Mouse (Mus musculus) midbrain, embryonic 12.5 days (tissue): Measurements from ENCODE around the gene Dapl1. TPM values are rescaled to one million over a fixed set of nuclear protein-coding genes. Genes with fewer than 3 reads are reported as not detected.

Experiments used
- ATAC-seq: fragments of 200-750 bp; cut with Nextera tagmentation; 2 replicates; pipeline ENCODE4 v1.8.0; 2017; ENCODE audit warnings: low read depth, moderate TSS enrichment, moderate library complexity; ENCODE audit not compliant: low FRiP score
- H3K27ac ChIP-seq: fragments of 300-500 bp; sonication (generic); replicated peaks from 2 replicates; pipeline ENCODE4 v1.5.1; 2016; ENCODE audit warnings: mild to moderate bottlenecking
- H3K27me3 ChIP-seq: fragments of 300-500 bp; sonication (generic); 2 replicates; pipeline ENCODE4 v1.6.1; 2016; ENCODE audit warnings: mild to moderate bottlenecking
- H3K36me3 ChIP-seq: fragments of 300-500 bp; sonication (generic); 2 replicates; pipeline ENCODE4 v1.6.1; 2016
- H3K4me1 ChIP-seq: fragments of 300-500 bp; sonication (generic); 2 replicates; pipeline ENCODE4 v1.6.1; 2016
- H3K4me2 ChIP-seq: fragments of 300-500 bp; sonication (generic); replicated peaks from 2 replicates; pipeline ENCODE4 v1.6.1; 2016; ENCODE audit warnings: mild to moderate bottlenecking, moderate library complexity
- H3K4me3 ChIP-seq: fragments of 300-500 bp; sonication (generic); 2 replicates; pipeline ENCODE4 v1.5.1; 2016; ENCODE audit warnings: mild to moderate bottlenecking
- H3K9ac ChIP-seq: fragments of 300-500 bp; sonication (generic); replicated peaks from 2 replicates; pipeline ENCODE4 v1.6.1; 2016; ENCODE audit warnings: mild to moderate bottlenecking, moderate library complexity
- H3K9me3 ChIP-seq: fragments of 300-500 bp; sonication (generic); 2 replicates; pipeline ENCODE4 v1.6.1; 2016; ENCODE audit warnings: mild to moderate bottlenecking
- WGBS: fragments of 180-500 bp; shearing (Covaris S2); methylation state at CpG from one replicate; pipeline ENCODE4 v1.1.7; 2016; 5-methylcytosine and 5-hydroxymethylcytosine counted together
- polyA plus RNA-seq: library from polyadenylated mRNA; unstranded; fragments of >200 nt; fragmentation: Nextera tagmentation; extraction: Ambion mirVana; gene quantifications from 2 replicates; pipeline ENCODE4 v1.2.1, GENCODE M21; 2016

The Dapl1 gene
- polyA plus RNA-seq, 1 experiment from 2014 or later = 0.80 TPM

DNA sequence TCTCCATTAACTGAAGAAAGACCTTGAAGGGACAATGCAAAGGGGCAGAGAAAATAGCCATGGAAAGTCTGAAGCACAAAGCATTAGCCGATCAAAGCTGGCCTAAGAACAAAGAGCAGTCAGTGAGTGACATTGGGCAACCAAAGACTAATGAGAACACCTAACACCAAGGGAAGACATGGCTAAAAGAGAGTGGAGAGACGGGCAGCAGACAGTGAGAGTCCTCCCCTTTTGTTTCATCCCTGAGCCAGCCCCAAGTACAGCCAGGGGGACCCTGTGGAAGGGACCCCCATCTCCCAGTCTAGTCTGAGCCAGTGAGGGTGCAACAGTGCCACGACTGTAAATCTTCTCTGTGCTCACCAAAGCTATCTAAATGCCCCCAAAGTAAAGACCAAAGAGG, 32.4 kb upstream of the Dapl1 start:
- 56% methylated on average over 3 of the region's 3 CpGs for WGBS

DNA sequence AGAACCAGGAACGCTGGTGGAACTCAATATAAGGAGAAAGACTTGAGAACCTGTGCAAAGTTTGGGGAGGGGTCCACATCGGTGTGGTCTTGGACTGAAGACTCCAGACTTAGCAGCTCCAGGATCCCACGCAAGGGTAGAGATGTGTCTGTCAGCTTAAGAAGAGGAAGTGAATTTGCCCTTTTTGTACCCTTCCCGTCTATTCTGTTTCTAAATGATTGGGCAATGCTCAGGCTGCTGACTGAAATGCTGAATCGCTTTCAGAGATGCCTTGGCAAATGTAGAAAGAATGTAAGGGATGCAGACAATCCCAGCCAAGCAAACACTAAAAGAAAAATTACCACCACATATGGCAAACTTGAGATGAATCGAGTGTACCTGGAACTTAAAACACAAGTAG, 22.4 kb upstream of the Dapl1 start:
- Histone ChIP-seq H3K9me3 (no peaks in the 10 kb centered on the region), H3K27me3 (peaks cover 3% of the 10 kb centered on the region; the same call in 1 of the 2 replicates), H3K27ac (no peak overlapping the region), H3K4me2 (no peak overlapping the region), H3K36me3 (no peaks in the 10 kb centered on the region), H3K4me3 (no peak overlapping the region), H3K4me1 (no peaks in the 10 kb centered on the region), H3K9ac (no peak overlapping the region)
- WGBS = 90% methylated on average over 6 of the region's 6 CpGs
- ATAC-seq = no peak

More for the DNA sequence above, 32.4 kb upstream of the Dapl1 start:
- H3K4me2 ChIP-seq = no peak overlapping the region
- no peak overlapping the region for H3K9ac ChIP-seq
- H3K4me3 ChIP-seq = no peak overlapping the region
- H3K4me1 ChIP-seq = no peaks in the 10 kb centered on the region
- no peak for ATAC-seq
- no peaks in the 10 kb centered on the region for H3K9me3 ChIP-seq
- H3K27ac ChIP-seq = no peak overlapping the region
- H3K27me3 ChIP-seq = no peaks in the 10 kb centered on the region
- H3K36me3 ChIP-seq = no peaks in the 10 kb centered on the region

DNA sequence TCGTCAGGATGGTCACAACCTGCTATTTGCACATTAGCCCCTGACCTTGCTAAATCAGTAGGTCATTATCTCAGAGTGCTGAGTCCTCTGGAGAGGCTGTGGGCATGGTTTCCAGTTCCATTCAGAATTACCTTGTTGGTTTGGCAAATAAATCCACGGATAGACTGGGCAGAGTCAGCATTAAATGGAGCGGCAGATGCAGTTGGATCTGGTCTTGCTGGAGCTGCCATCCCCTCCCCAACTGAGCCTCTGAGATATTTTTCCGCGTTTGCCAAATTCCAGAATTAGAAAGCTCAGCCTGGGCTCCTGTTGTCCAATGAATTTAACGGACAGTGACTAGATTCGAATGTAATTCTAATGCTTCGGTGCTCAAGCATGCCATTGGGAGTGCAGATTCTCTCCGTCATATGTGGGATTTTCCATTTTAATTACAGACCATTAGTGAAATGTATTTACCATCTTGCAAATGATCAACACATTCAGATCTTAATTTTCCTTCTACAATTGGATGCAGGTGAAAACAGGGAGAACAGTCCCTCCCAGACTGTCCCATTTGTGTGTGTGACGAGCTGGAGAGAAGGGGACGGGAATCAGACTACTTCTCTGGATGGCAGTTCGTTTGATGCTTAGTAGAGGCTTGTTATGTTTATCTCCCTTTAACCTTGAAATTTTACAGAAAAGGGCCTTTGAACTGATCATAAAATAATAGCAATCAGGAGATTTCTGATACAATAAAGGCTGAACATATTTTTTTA, 20.8 kb upstream of the Dapl1 start:
- no peaks in the 10 kb centered on the region for H3K36me3 ChIP-seq
- no peak for ATAC-seq
- H3K27ac ChIP-seq = no peak overlapping the region
- H3K27me3 ChIP-seq = peaks cover 3% of the 10 kb centered on the region; the same call in 1 of the 2 replicates
- 80% methylated on average over 12 of the region's 12 CpGs for WGBS
- H3K4me3 ChIP-seq = no peak overlapping the region
- no peaks in the 10 kb centered on the region for H3K4me1 ChIP-seq
- H3K9ac ChIP-seq = no peak overlapping the region
- no peak overlapping the region for H3K4me2 ChIP-seq
- no peaks in the 10 kb centered on the region for H3K9me3 ChIP-seq

DNA sequence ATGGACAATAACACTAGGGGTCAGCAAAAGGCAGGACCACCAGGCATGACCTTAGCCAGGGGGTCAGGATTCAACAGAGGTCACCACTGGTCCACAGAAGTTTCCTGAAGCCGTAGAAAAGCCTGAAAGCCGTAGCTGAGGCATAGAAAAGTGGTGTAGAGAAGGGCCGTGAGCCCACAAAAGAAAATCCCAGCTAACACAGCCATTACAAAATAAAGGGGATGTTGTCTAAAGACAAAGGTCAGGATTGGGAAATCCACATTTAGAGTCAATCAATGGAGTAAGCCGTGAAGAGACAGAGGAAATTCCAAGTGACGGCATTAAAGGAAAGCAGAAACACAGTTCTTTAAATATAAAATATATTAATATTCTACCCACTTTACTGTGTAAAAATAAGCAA, 18.8 kb upstream of the Dapl1 start:
- Histone ChIP-seq H3K4me3 (no peak overlapping the region), H3K4me1 (no peaks in the 10 kb centered on the region), H3K4me2 (no peak overlapping the region), H3K27me3 (peaks cover 3% of the 10 kb centered on the region; the same call in 1 of the 2 replicates), H3K27ac (no peak overlapping the region), H3K36me3 (no peaks in the 10 kb centered on the region), H3K9ac (no peak overlapping the region), H3K9me3 (no peaks in the 10 kb centered on the region)
- ATAC-seq = no peak
- WGBS = 27% methylated on average over 5 of the region's 5 CpGs

DNA sequence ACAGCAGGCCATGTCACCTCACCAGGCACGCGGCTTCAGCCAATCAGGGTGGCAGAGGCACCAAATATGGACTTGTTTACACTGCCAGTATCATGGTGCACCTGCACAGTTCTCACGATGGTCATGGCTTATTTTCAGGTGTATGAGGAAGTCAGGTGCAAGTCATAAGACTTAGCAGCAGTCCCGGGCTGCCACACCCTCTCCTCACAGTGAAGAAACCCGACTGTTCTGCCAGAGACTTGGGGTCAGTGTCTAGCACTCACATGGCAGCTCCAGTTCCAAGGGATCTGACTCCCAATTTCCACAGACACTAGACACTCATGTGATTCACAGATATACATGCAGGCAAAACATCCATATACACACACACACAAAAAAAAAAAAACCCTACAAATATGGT, 18.1 kb upstream of the Dapl1 start:
- H3K27me3 ChIP-seq = peaks cover 3% of the 10 kb centered on the region; the same call in 1 of the 2 replicates
- no peak overlapping the region for H3K27ac ChIP-seq
- H3K4me1 ChIP-seq = no peaks in the 10 kb centered on the region
- no peak overlapping the region for H3K9ac ChIP-seq
- no peak overlapping the region for H3K4me3 ChIP-seq
- WGBS = 79% methylated on average over 5 of the region's 5 CpGs
- H3K4me2 ChIP-seq = no peak overlapping the region
- no peak for ATAC-seq
- no peaks in the 10 kb centered on the region for H3K36me3 ChIP-seq
- H3K9me3 ChIP-seq = no peaks in the 10 kb centered on the region

DNA sequence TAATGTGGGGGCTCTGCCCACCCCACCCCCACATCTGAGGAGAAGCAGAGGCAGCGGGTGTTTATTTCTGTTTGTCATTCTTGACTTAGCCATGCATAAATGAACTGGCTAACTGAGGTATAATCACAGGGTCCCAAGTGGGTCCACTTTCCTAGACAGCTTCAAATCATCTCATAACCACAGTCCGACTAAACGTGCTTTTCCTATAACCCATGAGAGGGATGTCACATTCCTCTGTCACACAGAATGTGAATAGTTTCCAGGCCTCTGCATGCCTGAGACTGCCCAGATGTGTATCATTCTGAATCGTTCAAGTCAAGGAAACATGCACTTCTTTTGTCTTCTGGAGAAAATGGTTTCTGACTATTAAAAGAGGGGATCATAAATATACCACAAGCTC, 17.4 kb upstream of the Dapl1 start:
- H3K4me2 ChIP-seq = no peak overlapping the region
- H3K27ac ChIP-seq = no peak overlapping the region
- no peak overlapping the region for H3K9ac ChIP-seq
- ATAC-seq = no peak
- WGBS = 67% methylated on average over 4 of the region's 4 CpGs
- H3K36me3 ChIP-seq = no peaks in the 10 kb centered on the region
- no peaks in the 10 kb centered on the region for H3K4me1 ChIP-seq
- no peaks in the 10 kb centered on the region for H3K9me3 ChIP-seq
- H3K4me3 ChIP-seq = no peak overlapping the region
- peaks cover 1% of the 10 kb centered on the region; the same call in 1 of the 2 replicates for H3K27me3 ChIP-seq

DNA sequence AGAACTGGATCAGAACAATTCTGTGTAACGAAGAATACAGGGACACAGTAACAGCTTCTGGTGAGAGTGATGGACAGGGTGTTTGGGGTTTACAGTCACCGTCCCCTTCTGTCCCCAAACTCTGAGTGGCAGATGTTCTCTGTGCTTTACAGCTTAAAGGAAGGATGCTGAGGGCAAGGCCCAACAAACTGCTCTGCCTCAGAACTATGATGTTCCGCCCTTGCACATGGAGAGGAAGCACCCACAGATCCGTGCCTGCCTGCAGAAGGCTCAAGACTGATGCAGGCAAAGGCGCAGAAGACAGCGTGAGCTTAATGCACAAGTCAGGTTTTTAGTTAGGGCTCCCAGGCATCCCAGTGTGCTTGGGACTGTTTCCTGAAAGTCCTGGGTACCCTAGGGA, 16.5 kb upstream of the Dapl1 start:
- Histone ChIP-seq H3K4me3 (no peak overlapping the region), H3K27ac (no peak overlapping the region), H3K4me1 (no peaks in the 10 kb centered on the region), H3K4me2 (no peak overlapping the region), H3K9ac (no peak overlapping the region), H3K9me3 (no peaks in the 10 kb centered on the region), H3K27me3 (no peaks in the 10 kb centered on the region), H3K36me3 (no peaks in the 10 kb centered on the region)
- 90% methylated on average over 6 of the region's 6 CpGs for WGBS
- ATAC-seq = no peak

DNA sequence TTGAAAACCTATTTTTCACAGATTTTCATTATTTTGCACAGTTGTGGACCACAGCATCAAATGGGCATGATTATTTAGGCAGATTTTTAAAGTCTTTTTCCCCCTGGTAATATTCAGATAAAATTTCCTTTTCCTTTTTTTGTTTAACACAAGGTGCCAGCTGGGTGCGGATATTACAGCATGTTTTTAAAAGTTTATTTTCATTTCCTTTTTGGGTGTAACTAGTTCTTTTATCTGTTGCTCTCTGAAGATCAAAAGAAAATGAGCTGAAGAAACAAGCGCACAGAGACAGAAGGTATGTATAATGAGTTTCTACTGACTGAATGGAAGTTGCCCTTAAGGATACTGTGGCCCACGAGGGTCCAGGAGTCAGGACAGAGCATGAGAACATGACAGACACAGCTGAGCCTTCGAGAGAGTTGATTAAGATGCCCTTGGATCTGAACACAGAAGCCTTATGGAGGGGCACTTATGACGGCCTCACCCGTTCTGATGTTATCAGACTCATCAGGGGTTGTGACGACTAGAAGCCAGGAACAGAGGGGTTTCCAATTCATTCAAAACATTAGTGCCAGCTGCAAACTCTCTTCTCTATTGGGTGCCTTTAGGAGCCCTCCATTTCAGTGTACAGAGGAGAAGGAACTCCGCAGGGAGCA, 14.7 kb upstream of the Dapl1 start:
- Histone ChIP-seq H3K36me3 (no peaks in the 10 kb centered on the region), H3K9me3 (no peaks in the 10 kb centered on the region), H3K4me2 (no peak overlapping the region), H3K4me3 (no peak overlapping the region), H3K27ac (no peak overlapping the region), H3K4me1 (no peaks in the 10 kb centered on the region), H3K9ac (no peak overlapping the region), H3K27me3 (no peaks in the 10 kb centered on the region)
- no peak for ATAC-seq
- WGBS = 63% methylated on average over 8 of the region's 8 CpGs

DNA sequence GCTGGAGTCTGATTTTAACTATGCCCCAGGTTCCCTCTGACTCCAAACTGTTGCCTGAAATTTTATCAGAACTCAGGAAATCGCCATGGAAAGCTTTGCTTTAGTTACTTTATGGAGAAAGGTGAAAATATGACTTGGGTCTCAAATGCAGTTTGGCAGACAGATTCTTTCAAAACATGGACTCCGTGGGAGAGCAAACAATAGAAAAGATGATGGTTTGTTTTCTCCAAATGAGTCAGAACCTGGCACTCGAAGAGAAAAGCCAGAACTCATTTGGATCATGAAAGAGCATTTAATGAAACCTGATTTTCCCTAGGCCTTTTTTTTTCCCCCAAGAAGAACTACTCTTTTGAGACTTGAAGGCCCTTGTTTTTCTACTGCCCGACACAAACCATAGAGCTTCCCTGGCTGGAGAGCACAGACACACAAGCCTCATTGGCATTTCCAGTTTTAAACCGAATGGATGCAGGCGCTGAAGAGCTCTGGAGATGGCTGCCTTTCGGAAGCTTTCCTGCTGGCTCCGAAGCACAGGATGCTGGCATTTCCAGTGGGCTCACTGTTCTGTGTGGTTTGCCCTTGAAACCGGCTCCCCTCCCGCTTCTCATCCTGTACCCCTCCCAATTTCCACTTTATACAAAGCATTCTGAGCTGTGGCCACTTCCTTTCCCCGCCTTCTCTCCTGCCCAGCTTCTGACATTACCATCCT, 14.0 kb upstream of the Dapl1 start:
- no peaks in the 10 kb centered on the region for H3K4me1 ChIP-seq
- H3K36me3 ChIP-seq = no peaks in the 10 kb centered on the region
- H3K9me3 ChIP-seq = no peaks in the 10 kb centered on the region
- WGBS = 70% methylated on average over 11 of the region's 11 CpGs
- no peak overlapping the region for H3K9ac ChIP-seq
- H3K4me2 ChIP-seq = no peak overlapping the region
- H3K4me3 ChIP-seq = no peak overlapping the region
- H3K27me3 ChIP-seq = no peaks in the 10 kb centered on the region
- H3K27ac ChIP-seq = peak overlapping the region; percentile 42; the same call in 1 of the 2 replicates
- ATAC-seq = no peak

DNA sequence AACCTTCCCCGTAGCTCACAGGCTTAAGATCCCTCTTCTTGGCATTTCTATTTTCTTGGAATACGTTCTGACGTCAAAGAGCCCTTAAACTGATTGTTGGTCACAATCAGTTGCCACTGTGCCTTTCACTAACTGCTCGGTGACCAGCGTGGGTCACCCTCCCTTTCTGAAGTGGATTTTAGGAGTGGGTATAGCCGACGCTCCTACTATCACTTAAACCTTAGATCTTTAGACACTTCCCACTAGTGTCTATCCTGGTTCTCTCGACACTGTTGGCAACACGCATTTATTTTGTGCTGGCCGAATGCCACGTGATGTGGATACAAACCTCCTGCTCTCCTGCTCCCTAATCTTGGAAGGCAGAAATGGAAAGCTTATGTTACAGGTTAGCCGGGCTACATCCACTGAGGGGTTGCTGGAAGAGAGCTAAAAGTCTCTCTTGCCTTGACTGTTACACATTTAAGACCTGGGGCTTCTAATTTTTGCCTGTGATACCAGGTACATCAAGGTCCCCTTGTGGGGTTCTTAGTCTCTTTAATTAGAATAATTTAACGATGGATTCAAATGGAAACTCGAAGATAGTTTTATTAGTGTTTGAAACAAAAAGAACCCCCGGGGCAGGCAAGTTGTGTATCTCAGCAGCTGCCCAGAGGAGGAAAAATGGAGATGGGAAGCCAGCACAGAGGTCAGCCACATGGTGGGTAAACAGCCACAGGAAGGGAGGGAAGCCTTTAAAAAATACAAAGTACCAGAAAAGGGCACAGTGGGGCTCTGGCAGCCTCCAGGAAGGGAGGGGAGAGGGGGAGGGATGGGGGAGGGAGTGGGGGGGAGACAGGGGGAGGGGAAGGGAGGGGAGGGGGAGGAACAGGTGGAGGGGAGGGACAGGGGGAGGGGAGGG, 13.2 kb upstream of the Dapl1 start:
- Histone ChIP-seq H3K27ac (peak overlapping the region; percentile 42; the same call in 1 of the 2 replicates), H3K9me3 (no peaks in the 10 kb centered on the region), H3K27me3 (no peaks in the 10 kb centered on the region), H3K4me2 (no peak overlapping the region), H3K36me3 (no peaks in the 10 kb centered on the region), H3K4me3 (no peak overlapping the region), H3K9ac (no peak overlapping the region), H3K4me1 (no peaks in the 10 kb centered on the region)
- whole genome bisulfite sequencing = 61% methylated on average over 15 of the region's 15 CpGs
- no peak for ATAC-seq

DNA sequence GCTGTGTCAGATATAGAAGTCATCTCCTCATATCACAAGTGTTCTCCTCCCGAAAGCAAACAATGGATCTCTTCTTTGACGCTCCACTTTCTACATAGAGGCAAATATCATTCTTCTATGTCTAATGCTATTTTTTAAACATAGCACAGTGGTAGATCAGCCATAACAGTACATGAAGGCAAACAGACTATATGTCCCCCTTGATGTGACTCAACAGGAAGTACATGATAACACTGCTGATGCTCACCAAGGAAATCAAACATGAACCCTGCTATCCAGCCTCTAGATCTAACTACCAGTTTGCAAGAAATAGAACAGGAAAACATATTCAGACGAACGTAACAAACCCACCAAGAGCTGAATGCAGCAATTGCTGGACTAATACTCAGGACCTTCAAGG, 10.1 kb upstream of the Dapl1 start:
- no peak overlapping the region for H3K4me2 ChIP-seq
- 92% methylated on average over 4 of the region's 4 CpGs for WGBS
- no peaks in the 10 kb centered on the region for H3K36me3 ChIP-seq
- no peaks in the 10 kb centered on the region for H3K9me3 ChIP-seq
- H3K27ac ChIP-seq = no peak overlapping the region
- H3K4me1 ChIP-seq = no peaks in the 10 kb centered on the region
- ATAC-seq = no peak
- no peak overlapping the region for H3K4me3 ChIP-seq
- H3K9ac ChIP-seq = no peak overlapping the region
- H3K27me3 ChIP-seq = no peaks in the 10 kb centered on the region
